Mouse (Mus musculus) G1E (cell line): ENCODE measurements around the gene Fcrlb. TPM values are rescaled to one million over a fixed set of nuclear protein-coding genes. Genes with fewer than 3 reads are reported as not detected.

ENCODE experiments used
- ATAC-seq: 2 replicates; pipeline ENCODE4 v1.8.0; 2016; ENCODE audit warnings: mild to moderate bottlenecking; ENCODE audit not compliant: insufficient number of reproducible peaks, poor library complexity, low FRiP score, severe bottlenecking; ENCODE audit errors: extremely low read depth
- DNase-seq: peaks from one replicate; pipeline ENCODE4 v3.0.0; 2012; ENCODE audit warnings: low spot score
- H3K27me3 ChIP-seq: 2 replicates; pipeline ENCODE4 v1.6.1; 2012; ENCODE audit warnings: mild to moderate bottlenecking, low read length, inconsistent platforms; ENCODE audit not compliant: insufficient read depth
- H3K36me3 ChIP-seq: replicated peaks from 2 replicates; pipeline ENCODE3; 2012; ENCODE audit warnings: mild to moderate bottlenecking, inconsistent platforms
- H3K4me1 ChIP-seq: 2 replicates; pipeline ENCODE4 v1.6.1; 2012; ENCODE audit warnings: low read depth, low read length, inconsistent platforms, mixed read lengths; ENCODE audit not compliant: insufficient read depth
- H3K4me3 ChIP-seq: 2 replicates; pipeline ENCODE4 v1.5.1; 2012; ENCODE audit warnings: low read depth, mild to moderate bottlenecking, inconsistent platforms, low read length, moderate library complexity, mixed read lengths
- H3K9me3 ChIP-seq: replicated peaks from 2 replicates; pipeline ENCODE4 v1.6.1; 2012; ENCODE audit warnings: inconsistent platforms
- CTCF ChIP-seq: IDR thresholded peaks from 2 replicates; pipeline ENCODE4 v1.5.1; 2012; ENCODE audit warnings: low read depth, low read length, inconsistent platforms, mixed read lengths
- GATA1 ChIP-seq: IDR thresholded peaks from 2 replicates; pipeline ENCODE4 v1.6.1; 2012; ENCODE audit warnings: borderline replicate concordance, low read length, inconsistent platforms, mixed read lengths
- GATA2 ChIP-seq: IDR thresholded peaks from 2 replicates; pipeline ENCODE4 v1.6.1; 2012; ENCODE audit warnings: low read depth, low read length, inconsistent platforms, borderline replicate concordance
- POLR2AphosphoS5 ChIP-seq: IDR thresholded peaks from 2 replicates; pipeline ENCODE4 v1.6.1; 2012; ENCODE audit warnings: low read depth, low read length, inconsistent platforms; ENCODE audit not compliant: insufficient replicate concordance
- TAL1 ChIP-seq: conservative IDR thresholded peaks from 2 replicates; pipeline ENCODE4 v1.6.1; 2012; ENCODE audit warnings: low read depth, low read length, inconsistent platforms, mixed read lengths
- polyA plus RNA-seq: library from polyadenylated mRNA; stranded (reverse); fragments of >175 nt; gene quantifications from 2 replicates; pipeline ENCODE4 v1.2.3, GENCODE M21; 2012
- total RNA-seq, 2 experiments: library from RNA; stranded (forward) in 1 of 2; stranded (reverse) in 1 of 2; fragments of 200-1000 nt in 1 of 2; fragments of >200 nt in 1 of 2; fragmentation: Nextera tagmentation in 1 of 2; gene quantifications; 2 replicates each; pipeline ENCODE4 v1.2.3; 2014 to 2017

Fcrlb gene
- total RNA-seq (2014; fragmentation: Nextera tagmentation) (not detected in 2 replicates), total RNA-seq (2017) (not detected in 2 replicates), polyA plus RNA-seq (not detected in 2 replicates)

DNA sequence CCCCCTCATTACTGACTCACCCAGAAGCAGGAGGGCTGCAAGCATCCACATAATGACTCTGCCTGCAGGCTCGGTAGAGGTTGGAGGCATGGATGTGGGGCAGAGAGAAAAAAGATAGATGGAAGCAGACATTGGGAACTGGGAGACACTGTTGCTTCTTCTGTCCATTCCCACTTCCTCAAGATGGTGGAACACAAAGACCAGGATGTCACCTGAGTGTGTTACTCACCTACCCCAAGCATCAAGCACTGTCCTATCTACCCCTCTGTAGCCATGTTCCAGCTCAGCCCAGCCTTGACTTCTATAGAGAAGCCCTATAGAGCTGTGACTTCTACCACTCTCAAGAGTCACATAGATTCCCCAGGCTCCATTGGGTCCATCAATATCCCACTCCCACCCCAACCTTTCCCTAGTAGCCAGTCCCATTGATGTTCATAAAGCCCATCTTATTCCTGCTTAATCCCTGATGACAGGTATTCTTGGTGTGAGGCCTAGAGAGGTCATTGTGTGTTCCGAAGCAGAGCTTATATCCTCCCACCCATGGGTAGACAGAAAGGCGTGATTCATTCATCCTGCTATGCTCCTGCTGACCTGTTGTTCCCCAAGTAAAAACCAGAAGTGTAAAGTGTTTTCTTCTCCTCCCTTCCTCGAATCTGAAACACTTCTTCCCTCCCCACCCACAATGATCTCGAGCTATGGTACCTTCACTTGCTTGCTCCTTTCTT is at the start of gene Fcrlb:
Gene Fcrlb, minus strand, starts transcription at position 51 of the 725 bp plus-strand sequence.
- TF ChIP-seq TAL1 (no peak), GATA1 (no peak), POLR2AphosphoS5 (no peak), CTCF (no peak), GATA2 (no peak)
- DNase-seq (no peak), ATAC-seq (no peak)
- Histone ChIP-seq H3K4me3 (no peak within 1 kb of the TSS), H3K9me3 (peaks cover 2% of the 10 kb centered on the region; the same call in 1 of the 2 replicates), H3K36me3 (no peaks in the 10 kb centered on the region), H3K27me3 (peaks cover 38% of the 10 kb centered on the region), H3K4me1 (no peaks in the 10 kb centered on the region; the same call in 1 of the 2 replicates)

DNA sequence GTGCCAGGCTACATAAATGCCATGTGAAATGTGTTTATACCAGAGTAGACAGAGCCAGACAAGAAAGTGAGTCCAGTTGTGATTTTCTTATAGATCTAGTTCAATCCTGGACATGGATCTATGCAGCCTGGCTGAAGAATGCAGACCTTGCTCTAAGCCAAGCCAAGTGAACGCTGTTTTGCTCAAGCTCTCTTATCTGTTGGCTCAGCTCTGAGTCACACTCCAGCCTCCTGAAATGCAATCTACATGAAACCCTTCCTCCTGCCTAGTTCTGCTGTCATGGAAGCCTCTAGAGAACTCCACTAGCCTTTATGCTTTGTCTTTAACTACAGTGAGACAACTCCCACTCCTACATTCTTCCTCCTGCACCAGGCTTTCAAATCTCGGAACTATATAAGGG is 49.6 kb upstream of the Fcrlb start:
- no peak overlapping the region for H3K4me3 ChIP-seq
- no peak for TF ChIP-seq CTCF
- no peak for TF ChIP-seq TAL1
- no peak for TF ChIP-seq GATA1
- no peak for TF ChIP-seq GATA2
- no peak for TF ChIP-seq POLR2AphosphoS5
- peaks cover 13% of the 10 kb centered on the region for H3K27me3 ChIP-seq
- H3K9me3 ChIP-seq = no peaks in the 10 kb centered on the region
- no peaks in the 10 kb centered on the region for H3K36me3 ChIP-seq
- DNase-seq (no peak), ATAC-seq (no peak)
- peaks cover 15% of the 10 kb centered on the region for H3K4me1 ChIP-seq

DNA sequence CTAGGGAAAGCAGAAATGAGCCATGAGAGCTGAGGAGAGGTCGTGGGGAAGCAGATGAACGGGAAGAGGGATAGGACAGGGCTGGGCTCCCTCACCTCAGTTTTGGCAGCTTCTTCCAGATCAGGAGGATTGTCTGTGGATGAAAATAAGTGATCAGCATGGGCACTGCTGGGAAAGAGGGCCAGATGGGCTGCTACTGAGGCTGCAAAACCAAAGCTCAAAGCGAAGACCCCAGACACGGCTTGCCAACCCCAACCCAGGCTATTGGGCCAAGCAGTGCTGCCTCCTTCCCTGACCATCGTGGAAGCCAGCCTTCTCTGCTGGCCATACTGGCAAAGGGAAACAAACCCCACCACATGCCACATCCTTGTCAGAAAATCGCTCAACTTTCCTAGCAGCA is 48.4 kb upstream of the Fcrlb start:
- Histone ChIP-seq H3K4me3 (no peak overlapping the region), H3K4me1 (peaks cover 15% of the 10 kb centered on the region), H3K27me3 (peaks cover 13% of the 10 kb centered on the region), H3K36me3 (no peaks in the 10 kb centered on the region), H3K9me3 (no peaks in the 10 kb centered on the region)
- DNase-seq (no peak), ATAC-seq (no peak)
- no peak for TF ChIP-seq GATA2
- TF ChIP-seq GATA1 = no peak
- TF ChIP-seq CTCF = no peak

DNA sequence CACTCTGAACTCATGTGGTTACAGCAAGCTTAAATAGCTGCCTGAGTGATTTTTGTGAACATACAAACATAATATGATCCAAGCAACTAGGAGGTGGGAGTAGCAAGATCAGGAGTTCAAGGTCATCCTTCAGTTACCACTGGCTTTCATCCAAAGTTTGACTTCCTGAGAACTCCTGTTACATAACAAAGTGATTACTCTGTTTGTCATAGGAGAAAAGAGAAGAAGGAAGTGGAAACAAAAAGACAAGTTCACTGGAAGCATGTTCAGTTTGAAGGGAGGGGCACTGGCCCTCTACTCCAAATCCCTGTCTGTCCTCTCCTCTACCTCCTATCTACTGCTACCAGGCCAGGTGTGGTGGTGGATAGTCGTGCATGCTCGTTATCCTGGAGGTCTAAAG is 47.0 kb upstream of the Fcrlb start:
- H3K4me1 ChIP-seq = peaks cover 15% of the 10 kb centered on the region
- no peaks in the 10 kb centered on the region for H3K36me3 ChIP-seq
- H3K27me3 ChIP-seq = peaks cover 13% of the 10 kb centered on the region
- H3K4me3 ChIP-seq = no peak overlapping the region
- ATAC-seq (no peak), DNase-seq (no peak)
- TF ChIP-seq GATA1 = no peak
- H3K9me3 ChIP-seq = no peaks in the 10 kb centered on the region

DNA sequence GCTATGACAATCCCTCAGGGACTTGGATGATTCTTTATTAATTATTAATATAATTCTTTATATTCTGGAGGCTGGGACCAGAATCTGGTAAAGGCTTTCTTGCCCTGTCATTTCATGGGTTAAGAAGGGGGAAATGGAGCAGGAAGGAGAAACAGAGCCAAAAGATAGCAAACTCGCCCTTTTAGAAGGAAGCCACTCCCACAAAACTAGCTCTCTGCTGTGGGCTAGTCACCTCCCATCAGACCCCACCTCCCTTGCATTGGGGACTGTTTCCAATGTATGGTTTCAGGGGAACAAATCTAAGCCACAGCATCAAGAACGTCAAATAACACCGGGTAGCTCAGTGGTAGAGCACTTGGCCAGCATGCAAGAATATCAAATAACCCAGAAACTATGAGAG is 45.5 kb upstream of the Fcrlb start:
- ATAC-seq = no peak
- peaks cover 20% of the 10 kb centered on the region for H3K4me1 ChIP-seq

DNA sequence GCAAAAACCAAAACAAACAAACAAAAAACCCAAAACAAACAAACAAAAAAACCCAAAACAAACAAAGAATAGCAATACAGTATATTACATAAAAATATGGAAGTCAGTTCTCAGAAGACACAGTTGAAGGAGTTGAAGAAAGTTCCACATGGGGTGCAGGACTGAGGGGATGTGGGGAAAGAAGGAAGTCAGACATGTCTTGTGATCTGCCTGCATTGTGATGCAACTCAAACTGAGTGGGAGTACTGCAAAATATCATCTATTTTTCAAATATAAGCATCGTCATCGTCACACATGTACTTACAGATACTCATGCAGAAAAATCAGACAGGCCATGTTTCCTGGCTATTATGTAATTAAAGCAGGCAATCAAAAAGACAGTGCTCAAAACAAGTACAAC is 40.5 kb upstream of the Fcrlb start:
- no peak overlapping the region for H3K4me3 ChIP-seq

More for the DNA sequence above, 45.5 kb upstream of the Fcrlb start:
- Histone ChIP-seq H3K27me3 (peaks cover 13% of the 10 kb centered on the region), H3K9me3 (no peaks in the 10 kb centered on the region), H3K4me3 (no peak overlapping the region), H3K36me3 (no peaks in the 10 kb centered on the region)
- DNase-seq = no peak
- TF ChIP-seq POLR2AphosphoS5 (no peak), TAL1 (no peak), GATA1 (no peak), CTCF (no peak), GATA2 (no peak)

More for the DNA sequence above, 40.5 kb upstream of the Fcrlb start:
- H3K27me3 ChIP-seq = no peaks in the 10 kb centered on the region
- ATAC-seq (no peak), DNase-seq (no peak)
- H3K9me3 ChIP-seq = no peaks in the 10 kb centered on the region
- peaks cover 36% of the 10 kb centered on the region for H3K4me1 ChIP-seq
- no peak for TF ChIP-seq POLR2AphosphoS5
- no peak for TF ChIP-seq TAL1
- no peak for TF ChIP-seq CTCF
- TF ChIP-seq GATA1 = no peak
- TF ChIP-seq GATA2 = no peak
- H3K36me3 ChIP-seq = no peaks in the 10 kb centered on the region
